Mouse (Mus musculus): Measurements from ENCODE around the gene Ablim1.

The Ablim1 gene

DNA sequence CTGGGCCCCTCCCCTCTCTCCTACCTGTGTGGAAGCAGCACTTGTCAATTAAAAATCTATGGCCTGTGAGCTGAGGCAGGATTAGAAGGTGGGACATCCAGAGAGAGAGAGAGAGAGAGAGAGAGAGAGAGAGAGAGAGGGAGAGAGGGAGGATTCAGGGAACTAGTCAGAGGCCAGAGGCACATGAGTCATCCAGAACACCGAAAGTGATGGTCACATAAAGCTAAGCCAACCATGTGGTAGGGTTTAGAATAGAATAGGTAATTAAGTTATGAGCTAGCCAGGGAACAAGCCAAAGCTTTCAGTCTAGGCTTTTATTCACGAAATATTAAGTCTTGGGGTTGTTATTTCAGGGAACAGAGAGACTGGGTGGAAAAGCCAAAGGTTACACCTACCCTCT lies 10.1 kb downstream of the Ablim1 start:
- no peak for DNase-seq (ENCODE audit: low read depth, low spot score)

DNA sequence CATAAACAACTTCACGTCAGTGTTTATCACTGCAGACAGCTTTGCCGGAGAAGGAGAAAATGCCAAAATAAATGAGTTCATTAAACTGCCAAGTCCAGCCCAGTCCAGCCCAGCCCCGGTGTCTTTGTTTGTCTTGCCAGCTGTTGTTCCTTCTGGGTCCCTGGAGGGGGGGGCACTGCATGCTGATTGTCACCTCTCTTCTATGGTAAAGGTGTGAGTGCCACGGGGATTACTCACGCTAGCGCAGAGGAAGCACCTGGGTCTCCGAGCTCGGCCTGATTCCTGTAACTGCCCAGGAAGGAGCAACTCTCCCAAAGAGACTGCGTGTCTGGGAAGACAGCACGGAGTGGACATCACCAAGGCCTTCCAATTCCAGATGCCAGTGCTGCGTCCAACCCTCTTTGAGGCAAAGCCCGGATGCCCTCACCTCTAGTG lies 12.7 kb downstream of the Ablim1 start:
- DNase-seq (ENCODE audit: low read depth, low spot score) = no peak

DNA sequence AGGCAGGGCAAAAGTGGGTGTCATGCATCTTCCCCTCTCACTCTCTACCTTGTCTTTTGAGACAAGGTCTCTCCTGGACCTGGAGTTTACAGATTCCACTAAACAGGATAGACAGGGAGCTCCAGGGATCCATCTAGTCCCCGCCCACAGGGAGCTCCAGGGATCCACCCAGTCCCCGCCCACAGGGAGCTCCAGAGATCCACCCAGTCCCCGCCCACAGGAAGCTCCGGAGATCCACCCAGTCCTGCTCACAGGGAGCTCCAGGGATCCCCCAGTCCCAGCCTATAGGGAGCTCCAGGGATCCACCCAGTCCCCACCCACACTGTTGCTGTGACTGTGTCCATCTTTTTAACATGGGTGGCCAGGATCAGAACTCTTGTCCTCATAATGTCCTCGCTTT lies 16.7 kb downstream of the Ablim1 start:
- DNase-seq (ENCODE audit: low read depth, low spot score) = no peak

DNA sequence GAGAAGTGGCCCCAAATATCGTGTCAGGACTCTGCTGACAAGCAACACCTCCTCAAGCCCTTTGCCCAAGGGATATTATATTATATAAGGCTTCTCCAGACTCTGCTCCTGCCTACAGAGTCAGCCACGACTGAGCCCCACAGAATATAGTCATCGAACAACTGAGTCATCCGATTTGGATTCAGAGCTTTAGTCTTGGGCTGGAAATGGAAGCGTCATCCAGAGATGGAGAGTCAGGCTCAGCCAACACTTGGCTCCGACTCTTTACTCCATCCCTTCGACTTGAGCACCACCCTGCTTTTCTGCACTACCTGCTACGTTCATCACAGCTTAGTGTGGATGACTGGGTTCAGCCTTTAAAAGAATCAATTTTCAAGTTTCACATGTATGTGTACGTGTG lies 17.3 kb downstream of the Ablim1 start:
- no peak for DNase-seq (ENCODE audit: low read depth, low spot score)

DNA sequence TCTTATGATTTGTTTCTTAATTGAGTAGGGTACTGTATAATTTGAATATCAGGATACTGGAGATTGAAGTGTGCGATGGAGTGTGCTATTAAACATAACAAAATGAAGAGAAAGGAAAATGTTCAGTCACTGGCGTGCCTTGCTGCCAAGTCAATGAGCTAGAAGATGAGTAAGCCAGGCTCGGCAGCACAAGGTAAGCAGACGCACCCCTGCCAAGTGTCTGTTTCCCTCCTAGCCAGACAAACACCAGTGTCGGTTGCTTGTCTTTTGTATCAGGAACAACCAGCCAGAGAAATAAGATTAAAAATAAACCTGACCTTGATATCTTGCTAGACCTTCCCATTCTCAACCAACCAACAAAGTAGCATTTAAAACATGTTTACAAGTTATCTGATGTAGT lies 18.2 kb downstream of the Ablim1 start:
- no peak for DNase-seq (ENCODE audit: low read depth, low spot score)

DNA sequence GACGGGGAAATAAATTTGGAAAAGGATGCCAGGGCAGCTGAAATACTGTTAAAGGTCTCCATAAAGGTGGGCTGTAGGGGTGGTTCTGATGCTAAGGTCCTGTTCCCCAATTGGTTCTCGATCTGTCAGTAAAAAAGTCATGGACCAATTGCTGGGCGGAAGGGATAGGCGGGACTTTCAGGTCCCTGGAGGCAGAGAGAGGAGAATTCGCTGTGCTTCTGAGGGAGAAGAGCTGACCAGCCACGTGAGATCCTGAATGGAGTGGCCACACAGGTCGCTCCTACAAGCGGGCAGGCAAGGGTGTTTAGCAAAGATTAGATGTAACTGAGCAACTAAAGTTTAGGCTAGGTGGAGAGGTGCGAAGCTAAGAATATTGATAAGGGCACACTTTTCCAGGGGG lies 19.2 kb downstream of the Ablim1 start:
- no peak for DNase-seq (ENCODE audit: low read depth, low spot score)

DNA sequence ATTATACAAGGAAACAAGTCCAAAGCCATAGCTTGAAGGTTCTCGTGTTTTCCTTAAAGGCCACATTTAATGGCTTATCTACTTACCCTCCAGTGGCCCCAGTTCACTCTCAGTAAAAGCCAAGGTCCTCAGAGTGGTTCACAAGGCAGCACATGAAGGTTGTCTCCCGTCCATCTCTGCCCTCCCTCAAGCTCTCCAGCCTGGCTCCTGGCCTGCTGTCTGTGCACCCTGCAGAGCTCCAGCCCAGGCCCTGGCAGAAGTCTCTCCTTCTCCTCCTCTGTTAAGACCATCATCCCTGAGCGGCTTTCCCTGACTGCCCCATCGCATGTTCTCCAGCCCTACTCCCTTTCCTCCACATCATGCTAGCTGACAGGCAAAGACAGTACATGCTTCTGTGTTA lies 20.4 kb downstream of the Ablim1 start:
- DNase-seq (ENCODE audit: low read depth, low spot score) = no peak

DNA sequence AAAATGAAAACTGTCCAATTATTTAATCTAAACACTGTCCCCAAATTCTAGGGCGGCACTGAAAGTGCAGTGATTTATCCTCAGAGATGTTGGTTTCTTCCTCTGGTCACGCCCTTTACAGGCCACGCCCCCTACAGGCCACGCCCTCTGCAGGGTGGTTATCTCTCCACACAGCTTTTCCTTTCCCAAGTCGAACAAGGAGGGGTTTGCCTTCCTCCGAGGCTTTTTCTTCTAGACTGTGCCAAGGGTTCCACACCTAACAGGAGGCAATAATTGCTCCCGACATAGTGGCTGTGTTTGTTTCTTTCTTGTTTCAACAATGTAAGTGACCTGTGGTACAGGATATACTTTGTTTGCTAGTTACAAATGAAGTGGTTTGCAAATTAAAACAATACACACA lies 21.0 kb downstream of the Ablim1 start:
- no peak for DNase-seq (ENCODE audit: low read depth, low spot score)

DNA sequence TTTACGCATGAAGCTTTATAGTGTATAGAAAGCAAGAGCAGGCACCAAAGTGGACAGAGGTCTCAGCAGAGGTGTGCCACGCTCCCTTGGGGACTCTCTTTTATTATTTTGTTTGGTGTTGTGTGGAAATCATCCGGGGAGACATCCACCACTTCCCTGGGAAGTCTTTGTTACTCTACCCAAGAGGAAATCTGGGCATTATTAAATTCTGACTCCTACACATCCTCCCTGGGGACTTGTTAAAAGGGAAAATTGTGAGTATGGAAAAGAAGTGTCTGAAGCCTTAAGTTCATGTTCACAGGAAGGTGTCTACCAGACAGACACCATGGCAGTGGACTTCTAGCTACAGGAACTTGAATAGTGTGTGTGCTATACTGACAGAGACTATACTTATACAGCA lies 31.4 kb downstream of the Ablim1 start:
- no peak for DNase-seq (ENCODE audit: low read depth, low spot score)

DNA sequence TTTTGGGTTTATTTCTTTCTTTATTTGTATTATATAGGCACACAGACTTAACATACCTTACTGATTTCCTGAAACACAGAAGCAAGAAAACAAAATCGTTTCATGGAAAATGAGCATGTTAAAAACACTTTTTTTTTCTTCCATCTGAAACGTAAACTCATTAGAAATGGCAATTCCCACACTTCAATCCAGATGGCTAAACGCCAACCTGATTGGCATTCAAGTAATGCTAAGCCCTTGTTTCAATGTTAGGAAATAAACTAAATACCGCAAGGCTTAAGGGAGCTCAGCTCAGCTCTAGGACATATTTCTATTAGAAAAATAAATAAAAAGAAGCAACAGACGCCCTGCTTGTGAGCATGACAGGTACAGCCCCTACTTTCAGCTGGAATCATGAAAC lies 32.1 kb downstream of the Ablim1 start:
- no peak for DNase-seq (ENCODE audit: low read depth, low spot score)

DNA sequence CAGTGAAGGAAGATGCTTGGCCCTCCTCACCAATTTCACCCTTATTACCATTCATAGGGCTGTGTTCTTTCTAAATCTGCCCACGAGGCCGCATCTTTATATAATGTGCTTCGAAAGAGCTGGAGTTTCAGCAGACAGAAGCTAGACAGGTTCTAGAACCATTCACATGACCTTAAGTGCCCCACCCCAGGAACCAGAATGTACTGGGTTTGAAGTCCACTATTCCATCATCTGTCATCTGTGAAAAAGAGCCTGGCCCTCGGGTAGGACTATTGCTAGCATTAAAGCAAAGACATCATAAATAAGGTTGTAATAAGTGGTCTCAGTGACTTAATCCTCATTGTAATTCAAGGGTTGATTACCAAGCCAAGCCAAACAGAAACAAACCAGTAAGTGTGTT lies 35.1 kb downstream of the Ablim1 start:
- DNase-seq (ENCODE audit: low read depth, low spot score) = no peak

DNA sequence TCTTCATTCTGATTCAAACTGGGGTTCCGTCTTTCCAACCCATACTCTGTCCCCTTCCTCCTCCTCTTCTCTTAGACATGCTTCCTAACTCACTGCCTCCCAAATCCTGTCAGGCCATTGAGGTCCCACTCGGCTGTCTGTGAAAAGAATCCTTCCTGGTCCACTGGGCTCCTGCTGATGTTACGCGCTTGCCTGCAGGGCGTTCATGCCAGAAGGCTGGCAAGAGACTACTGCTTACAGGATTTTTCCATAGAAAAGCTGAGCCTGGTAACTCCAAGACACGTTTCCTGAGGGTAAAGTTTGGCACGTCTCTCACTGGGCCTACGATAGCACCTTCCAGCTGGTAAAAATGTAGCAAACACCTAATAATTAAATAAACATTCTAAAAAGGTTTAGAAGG lies 36.5 kb downstream of the Ablim1 start:
- no peak for DNase-seq (ENCODE audit: low read depth, low spot score)

DNA sequence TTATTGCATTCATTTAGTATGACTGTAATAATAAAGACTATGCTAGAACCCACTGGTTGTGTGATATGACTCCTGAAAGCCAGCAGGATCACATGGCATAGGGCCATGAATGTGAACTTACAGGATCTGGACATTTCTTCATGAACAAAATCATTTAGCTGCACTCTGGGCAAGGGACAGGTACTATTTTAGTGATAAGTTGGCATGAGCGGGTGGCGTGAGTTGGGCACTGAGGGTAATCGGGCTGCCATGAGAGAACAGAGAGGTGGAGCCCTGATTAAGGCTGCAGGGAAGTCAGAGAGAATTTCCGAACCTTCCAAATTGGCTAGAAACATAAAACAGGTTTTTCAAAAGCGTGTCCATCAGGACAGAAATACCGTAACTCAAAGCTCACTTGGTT lies 37.7 kb downstream of the Ablim1 start:
- DNase-seq (ENCODE audit: low read depth, low spot score) = no peak

DNA sequence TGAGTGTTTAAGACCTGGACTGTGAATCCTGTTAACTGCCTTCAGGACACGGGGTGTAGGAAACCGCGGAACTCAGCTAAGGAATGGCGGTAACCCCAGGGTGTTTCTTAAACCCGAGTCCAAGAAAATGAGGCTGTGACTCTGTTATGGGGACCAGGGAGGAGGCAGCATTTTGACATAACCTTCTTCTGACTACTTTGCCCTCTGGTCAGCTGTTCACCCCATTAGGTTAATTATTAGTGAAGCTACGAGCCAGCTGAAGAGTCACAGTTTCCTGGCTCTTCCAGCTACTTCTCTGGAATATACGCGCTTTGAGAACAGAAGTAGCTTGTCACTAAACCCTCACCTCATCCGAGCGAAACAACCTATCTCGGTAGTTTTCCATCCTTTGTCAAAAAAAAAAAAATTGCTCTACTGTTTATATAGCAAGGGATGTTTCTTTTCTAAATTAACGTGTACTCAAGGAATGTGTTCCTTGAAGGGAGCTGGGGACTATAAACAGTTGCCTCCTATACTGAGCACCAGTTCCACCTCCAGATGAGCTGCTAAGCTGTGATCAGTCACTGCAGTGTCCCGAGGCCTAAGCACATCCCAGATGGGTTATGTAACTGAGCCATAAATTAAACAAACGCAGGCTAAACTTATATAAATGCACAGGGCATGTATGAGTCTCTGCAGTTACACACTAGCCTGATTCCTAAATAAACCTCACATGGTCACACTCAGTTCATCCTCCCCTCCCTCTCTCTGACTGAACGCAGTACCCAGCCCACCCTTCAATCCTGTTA lies 39.4 kb downstream of the Ablim1 start:
- DNase-seq (ENCODE audit: low read depth, low spot score) = peak; percentile 88

DNA sequence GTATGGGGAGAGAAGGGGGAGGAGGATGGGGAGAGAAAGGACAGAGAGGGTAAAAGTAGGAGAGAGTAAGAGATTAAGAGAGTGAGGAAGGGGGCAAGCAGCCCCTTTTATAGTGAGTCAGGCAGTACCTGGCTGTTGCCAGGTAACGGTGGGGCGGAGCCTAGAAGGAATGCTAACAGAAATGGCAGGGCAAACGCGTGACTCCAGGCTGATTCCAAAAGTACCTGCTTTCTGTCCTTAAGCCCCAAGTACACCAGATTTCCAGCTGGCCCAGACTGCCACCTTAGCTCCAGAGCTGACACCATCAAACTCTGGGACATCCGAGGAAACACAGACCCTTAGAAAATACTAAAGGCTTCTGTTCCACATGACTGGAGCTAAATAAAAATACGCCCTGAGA lies 40.0 kb downstream of the Ablim1 start:
- DNase-seq (ENCODE audit: low read depth, low spot score) = no peak

DNA sequence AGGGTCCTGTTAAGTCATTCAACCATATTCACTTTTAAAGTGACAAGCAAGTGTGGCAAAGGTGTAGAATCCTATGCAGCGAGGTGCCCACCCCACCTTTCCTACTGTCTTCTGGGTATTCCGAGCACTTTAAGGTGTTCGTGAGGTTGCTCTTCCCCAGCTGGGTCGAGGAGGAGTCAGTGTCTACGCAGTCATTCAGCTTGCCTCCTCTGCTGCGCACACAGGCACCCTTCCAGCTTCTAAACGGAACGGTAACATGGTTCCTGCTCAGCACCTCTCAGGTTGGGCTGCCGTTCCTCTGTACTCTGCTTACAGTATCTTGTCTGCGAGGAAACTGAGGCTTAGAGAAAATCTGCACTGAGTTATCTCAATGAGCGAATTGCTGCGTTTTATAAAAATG lies 40.4 kb downstream of the Ablim1 start:
- no peak for DNase-seq (ENCODE audit: low read depth, low spot score)

DNA sequence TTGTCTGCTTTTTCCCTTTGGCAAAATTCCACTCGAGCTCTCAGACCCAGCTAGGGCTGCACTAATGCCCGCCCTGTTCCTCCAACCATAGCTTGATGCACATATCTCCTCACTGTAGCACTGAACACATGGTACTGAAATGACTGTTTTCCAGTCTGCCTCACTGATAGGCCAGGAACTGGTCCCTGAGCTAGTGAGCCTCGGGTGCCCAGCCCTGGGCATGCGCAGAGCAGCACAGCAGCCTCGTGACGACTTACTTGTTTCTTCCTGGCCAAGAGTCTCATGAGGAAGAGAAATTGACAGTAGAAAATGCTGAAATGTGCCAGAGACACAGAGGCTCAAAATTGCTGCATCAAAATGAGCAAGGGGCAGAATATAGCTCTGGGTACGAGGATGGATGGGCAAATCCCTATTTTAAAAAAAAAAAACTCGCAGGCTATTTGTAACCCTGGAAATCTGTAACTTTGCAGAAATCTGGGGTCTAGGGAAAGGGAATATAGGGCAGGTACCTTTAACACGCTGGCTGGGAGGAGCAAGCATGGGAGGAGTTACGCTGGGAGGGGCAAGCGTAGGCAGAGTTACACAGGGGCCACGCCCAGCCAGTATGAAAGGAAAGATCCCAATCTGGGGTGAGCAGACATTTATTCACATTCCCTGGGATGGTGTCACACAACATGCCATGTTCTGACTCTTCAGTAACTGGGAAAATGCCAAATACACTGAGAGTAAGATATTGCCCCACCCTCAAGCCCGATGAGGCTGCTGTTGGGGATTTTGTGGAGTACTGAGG lies 41.7 kb downstream of the Ablim1 start:
- DNase-seq (ENCODE audit: low read depth, low spot score) = no peak

DNA sequence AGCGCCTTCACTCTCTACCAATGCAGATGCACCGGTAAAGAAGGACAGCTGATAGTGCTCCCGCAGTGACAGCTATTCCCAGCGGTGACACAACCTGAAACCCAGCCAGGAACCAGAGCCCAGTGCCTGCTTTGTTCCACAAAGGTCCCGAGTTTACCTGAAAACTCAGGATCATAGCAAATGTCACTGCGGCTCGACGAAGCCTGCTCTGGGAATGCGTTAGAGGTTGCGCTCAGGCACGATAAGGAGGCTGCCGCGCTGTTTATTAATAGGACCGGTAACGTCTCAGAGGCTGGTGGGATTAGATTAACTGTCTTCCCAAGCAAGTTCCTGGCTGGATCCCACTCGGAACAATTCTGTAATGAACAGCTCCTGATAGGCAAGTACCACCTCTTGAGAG lies 43.0 kb downstream of the Ablim1 start:
- no peak for DNase-seq (ENCODE audit: low read depth, low spot score)

DNA sequence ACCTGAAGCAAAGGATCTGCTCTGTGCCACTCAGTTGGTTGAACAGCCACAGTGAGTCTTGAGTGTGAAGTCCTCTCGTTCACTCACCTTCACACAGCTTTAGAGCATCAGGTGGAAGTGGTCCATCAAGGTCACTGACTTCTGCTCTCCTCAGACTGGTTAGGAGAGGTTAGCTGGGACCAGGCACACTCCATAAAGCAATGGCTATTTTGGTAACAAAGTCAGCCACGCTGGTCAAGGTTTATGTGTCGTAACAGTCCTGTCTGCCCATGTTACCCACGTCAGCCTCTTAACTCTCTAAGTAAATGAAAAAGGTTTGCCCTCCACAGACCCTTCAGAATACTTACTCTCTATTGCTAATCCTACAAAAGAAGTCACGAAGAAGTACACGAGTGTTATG lies 44.0 kb downstream of the Ablim1 start:
- no peak for DNase-seq (ENCODE audit: low read depth, low spot score)

DNA sequence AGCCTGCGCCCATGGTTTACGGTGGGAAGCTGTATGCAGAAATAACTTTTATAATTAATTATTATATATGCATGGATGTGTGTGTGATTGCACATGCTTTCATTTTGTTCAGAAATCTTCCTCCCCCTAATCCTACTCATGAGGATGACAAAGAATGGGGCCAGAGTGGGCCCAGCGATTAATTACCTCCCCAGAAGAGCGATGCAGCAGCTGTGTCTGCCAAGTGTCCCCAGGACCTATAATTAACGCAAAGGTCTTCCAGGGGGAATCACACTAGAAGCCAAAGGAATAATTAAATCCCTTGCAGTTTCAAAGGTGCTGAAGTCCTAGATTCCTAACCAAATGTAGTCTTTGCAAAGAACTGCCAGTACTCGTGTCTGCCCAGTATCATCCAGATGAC lies 44.9 kb downstream of the Ablim1 start:
- no peak for DNase-seq (ENCODE audit: low read depth, low spot score)

DNA sequence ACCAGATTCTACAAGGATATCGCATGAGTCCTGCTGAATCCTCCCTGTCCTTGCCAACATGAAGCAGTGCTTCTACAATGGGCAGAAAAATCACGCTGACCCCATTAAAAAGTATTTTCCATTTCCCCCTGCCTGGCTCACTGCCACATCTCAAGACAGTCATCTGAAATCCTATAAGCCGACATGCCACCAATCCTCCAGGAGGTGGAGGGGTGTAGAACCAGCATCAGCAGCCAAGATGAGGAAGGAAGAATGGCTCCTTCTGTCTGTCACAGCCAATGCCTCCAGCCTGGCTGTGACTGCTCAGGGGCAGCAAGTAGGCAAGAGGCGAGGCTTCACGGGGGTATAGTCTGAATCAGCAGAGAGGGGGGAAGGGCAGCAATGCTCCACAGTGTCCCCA lies 47.2 kb downstream of the Ablim1 start:
- no peak for DNase-seq (ENCODE audit: low read depth, low spot score)

DNA sequence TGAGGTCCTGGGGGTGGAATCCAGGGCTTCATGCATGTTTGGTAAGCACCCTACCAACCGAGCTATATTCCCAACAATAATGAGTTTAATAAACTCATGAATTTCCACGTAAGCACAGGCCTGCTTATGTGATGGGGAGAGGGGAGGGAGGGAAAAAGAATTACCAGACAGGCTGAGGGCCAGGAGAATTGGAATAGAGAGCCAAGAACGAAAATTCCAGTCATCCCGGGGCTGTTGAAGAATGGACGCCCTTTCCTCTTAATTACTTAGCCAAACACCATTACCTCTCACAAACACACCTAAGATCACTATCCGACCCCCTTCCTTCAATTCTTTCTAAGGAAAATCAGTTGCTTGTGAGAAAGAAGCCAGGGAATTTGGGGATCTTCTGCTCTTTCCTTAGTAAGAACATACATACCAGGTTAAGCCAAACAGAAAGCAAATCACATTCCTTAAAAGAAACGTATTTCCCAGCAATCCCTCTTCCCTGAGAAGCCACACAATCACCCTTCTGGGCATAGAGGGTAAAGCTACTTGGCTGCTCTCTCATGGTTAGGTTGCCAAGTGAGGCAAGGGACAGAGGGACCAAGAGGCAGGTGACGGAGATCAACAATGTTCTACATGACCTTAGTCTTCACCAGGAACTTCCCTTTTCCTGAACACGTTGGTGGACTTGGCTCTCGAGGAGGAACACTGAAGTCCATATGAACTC lies 48.2 kb downstream of the Ablim1 start:
- DNase-seq (ENCODE audit: low read depth, low spot score) = no peak
